Mouse (Mus musculus): ENCODE results near the gene Matn1. TPM values are rescaled to one million over a fixed set of nuclear protein-coding genes. Genes with fewer than 3 reads are reported as not detected.

Matn1 gene
- total RNA-seq, 2 experiments from 2014 or later = 1.4 to 2.0 TPM

DNA sequence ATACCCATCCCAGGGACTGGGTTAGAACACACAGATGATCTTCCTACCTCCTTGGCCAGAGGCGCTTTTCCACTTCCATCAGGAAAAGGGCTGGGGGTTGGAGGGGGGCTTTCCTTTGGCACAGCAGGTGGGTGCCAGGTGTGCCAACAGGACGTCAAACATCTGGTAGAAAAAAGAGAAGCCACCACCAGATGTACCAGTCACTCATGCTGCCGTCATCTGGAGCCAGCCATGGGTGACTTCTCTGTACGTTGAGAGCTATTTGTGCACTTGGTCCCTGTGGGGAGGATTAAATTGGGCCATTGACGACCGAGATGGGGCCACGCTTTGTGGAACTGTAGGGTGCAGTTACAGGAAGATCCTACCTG is 28.5 kb upstream of the Matn1 start:
- no peak for DNase-seq (ENCODE audit: low spot score in 2 of 2)
- intact Hi-C loops (cut with DNase I) = no loop called here

DNA sequence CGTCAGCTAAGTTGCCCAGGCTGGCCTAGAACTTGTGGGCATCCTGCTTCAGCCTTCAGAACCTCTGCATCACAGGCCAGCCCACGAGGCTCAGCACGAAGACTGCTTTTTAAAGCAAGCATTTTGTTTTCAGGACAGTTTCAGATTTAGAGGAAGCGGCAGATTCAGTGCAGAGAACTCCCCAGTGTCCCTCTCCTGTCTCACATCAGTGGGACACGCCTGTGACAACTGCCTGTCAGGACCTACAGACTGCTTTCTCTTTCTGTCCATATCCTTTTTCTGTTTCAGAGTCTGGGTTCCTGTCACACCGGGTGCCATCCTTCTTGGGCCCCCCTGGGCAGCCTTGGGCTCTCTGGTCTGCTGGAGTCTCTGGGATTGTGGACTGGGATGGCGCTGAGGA is 27.5 kb upstream of the Matn1 start:
- DNase-seq (ENCODE audit: low spot score in 2 of 2) = no peak
- intact Hi-C loops (cut with DNase I) = no loop called here

DNA sequence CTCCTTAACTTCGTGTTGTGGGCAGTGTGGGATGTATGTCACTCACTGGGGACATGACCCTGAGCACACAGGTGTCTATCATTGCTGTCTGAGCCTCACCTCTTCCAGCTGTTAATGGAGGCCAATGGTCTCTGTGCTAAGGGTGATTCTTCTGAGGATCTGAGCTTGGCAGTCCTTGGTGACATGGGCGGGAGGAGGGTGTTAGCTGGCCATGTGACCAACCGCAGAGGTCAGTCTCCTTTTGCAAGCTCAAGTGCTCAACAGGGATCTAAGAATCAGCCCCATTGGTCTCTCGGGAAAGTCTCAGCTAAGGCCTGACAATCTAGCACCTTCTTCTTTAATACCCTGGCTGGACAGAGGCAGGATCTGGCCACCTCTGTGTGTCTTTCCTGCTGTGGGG is 26.6 kb upstream of the Matn1 start:
- DNase-seq (ENCODE audit: low spot score in 2 of 2) = no peak
- intact Hi-C loops (cut with DNase I) = no loop called here

DNA sequence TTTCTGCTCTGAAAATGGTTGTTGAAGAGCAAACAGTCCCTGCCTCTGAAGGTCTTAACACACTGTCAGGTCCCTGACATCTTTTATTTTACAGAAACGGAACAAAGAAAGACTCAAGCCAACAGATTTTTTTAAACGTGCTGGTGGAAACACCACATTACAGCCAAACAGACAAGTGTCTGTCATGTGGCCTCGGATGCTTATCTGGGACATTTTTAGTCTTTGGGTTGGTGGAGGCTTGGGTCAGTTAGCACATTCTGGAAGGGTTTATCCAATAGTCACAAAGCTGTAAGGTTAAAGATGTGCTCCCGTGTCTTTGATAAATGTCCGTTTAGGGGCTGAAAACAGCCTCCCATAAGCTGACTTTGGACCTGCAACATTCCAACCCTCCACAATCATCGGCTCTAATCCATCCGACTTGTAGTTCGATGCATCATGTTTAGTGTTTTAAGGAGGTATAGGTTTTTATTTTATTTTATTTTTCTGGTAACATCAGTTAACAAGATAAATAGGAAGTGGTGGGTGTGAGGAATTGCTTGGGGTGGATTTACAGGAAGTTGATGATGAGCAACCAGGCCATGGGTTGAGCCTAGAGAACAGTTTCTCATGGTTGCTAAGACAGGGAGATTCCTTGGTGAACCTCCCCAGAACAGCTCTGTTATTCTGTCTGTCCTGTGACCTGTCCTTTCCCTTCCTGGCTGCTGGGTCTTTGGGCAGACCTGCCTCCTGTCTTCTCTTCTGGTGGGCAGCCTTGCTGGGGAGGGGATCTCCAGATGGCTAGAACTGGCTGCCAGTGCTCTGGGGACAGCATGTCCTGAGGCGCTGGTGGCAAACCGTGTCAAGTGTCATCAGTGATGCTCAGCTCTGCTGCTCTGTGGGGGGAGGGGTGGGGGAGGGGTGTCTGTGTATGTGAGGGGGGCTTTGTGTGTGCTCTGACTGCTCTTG is 25.1 kb upstream of the Matn1 start:
- no peak for DNase-seq (ENCODE audit: low spot score in 2 of 2)
- intact Hi-C loops (cut with DNase I) = no loop called here

DNA sequence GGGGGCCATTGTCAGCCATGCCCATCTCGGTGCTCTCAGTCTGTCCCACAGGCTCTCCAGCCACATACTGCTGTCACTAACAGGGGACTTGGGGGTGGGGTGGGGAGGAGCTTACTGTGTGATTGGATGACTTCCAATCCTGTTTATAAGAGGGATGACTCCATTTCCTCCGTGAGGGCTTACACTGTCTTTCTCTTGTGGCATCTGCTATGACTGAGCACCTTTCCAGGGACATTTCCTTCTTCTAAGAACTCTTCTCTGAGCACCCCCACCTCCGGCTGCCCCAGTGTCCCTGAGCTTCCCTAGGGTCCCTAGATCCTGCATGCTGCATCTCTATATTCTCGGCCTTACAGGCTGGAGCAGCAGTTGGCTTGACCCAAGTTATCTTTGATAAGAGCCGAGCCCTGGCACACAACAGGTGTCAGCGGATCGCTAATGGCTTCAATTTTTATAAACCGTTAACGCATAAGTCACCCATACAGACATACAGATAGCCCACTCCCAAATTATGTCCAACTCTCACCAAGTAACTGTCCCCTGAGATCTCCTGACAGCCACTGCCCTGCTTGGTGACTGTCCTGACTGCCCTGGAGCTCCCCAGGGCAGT is 24.3 kb upstream of the Matn1 start:
- intact Hi-C loops (cut with DNase I) = no loop called here
- no peak for DNase-seq (ENCODE audit: low spot score in 2 of 2)

DNA sequence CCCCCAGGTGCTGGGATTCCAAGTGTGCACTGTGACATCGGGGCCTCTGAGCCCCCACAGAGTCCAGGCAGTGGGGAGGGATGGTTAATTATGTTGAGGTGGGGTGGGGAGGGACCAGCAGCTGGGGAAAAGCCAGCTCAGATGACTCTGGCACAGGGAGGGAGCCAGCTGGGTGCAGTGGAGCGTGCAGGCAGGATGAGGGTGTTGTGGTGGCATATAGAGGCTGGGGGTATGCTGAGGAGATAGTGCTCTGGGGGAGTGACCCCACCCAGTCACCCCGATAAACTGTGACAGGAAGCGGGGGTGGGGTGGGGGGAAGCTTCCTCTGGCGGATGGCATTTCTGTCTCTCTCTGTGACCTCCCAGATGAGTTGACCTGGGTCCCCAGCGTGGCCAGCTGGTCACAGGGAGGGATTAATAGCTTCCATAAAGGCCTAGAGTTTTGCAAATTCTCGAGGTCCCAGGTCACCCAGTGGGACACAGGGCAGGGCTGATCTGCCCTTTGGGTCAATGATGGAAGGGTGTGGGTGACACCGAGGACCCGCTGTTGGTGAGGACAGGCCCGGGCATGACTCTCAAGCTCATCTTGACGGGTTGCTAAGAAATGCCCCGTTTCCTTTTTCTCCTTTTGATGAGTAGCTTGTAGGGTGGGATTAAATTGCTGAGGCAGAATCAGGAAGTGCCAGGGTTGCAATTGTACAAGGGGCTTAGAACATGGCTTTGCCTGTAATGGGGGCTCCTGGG is 23.1 kb upstream of the Matn1 start:
- intact Hi-C loops (cut with DNase I) = no loop called here
- no peak for DNase-seq (ENCODE audit: low spot score in 2 of 2)

DNA sequence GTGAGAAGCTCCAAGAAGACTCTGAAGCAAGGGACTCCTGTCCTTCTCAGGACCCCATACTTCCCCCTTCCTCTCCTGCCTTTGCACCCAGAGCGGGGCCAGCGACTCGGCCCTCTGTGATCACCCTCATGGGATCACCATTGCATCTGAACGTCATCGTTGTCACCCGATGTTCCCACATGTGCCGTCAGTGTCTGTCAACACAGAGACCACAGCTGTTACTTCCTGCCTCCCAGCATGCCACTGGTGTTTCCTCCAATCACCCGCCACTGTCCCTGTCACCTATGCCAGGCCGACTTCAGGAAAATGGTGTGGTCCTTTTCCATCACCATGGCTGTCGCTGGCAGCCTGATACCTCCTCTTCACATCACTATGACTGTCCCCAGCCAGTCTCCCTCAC is 22.2 kb upstream of the Matn1 start:
- intact Hi-C loops (cut with DNase I) = no loop called here
- no peak for DNase-seq (ENCODE audit: low spot score in 2 of 2)

DNA sequence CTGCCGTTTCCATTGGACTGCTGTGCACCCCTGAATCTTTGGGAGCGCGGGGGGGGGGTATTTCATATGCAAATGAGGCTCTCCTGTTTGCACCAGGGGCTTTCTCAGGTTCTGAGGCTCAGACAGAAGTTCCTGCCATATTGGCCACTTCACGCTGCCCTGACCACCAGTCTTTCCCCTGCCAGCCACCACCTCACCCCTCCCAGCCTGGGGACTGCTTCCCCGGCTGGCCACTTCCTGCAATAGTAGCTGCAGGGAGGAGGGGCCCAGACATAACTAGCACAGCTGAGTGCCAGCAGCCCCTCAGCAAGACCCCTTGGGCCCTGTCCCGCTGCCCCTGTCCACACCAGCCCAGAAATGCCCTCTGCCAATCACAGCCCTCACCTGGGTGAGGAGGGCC is 17.9 kb upstream of the Matn1 start:
- intact Hi-C loops (cut with DNase I) = no loop called here
- DNase-seq (ENCODE audit: low spot score in 2 of 2) = no peak

DNA sequence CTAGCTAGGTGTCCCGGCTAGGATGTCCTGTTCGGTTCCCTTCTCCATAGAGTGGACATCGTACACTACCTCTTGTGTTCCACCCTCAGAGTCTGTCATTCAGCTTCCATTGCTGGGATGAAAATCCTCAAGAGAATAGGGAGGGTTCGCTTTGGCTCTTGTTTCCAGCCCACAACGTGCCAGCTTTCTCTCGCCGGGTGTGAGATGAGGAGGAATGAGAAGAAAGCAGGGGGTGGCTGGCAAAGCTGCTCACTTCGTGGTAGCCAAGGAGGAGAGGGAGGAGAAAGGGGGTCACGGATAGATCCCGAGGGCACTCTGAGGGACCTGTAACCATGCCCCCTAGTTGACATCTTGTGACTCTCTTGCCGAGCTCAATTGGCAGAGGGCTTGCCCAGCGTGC is 16.4 kb upstream of the Matn1 start:
- DNase-seq (ENCODE audit: low spot score in 2 of 2) = peak in 1 of 2 experiments; percentile 68
- intact Hi-C loops (cut with DNase I) = no loop called here

DNA sequence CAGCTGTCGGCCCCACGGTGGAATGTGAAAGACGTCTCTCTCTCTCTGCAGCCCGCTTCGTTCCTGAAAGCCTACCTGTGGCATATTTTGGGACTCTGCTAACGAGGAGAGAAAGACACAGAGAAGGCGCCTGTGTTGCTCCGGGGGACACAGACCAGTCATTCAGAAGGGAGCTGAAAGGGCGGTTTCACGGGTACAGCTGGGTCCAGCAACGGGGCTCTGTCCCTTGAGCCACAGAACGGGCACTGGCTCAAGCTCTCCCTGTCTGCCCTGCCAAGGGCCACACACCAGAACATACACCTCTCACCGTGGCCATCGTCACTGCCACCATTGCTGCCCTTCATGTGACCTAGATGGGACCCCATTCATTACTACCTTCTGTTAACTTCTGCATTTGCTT is 1.5 kb upstream of the Matn1 start:
- peak in 1 of 2 experiments; percentile 19 for DNase-seq (ENCODE audit: low spot score in 2 of 2)
- intact Hi-C loops (cut with DNase I) = no loop called here

DNA sequence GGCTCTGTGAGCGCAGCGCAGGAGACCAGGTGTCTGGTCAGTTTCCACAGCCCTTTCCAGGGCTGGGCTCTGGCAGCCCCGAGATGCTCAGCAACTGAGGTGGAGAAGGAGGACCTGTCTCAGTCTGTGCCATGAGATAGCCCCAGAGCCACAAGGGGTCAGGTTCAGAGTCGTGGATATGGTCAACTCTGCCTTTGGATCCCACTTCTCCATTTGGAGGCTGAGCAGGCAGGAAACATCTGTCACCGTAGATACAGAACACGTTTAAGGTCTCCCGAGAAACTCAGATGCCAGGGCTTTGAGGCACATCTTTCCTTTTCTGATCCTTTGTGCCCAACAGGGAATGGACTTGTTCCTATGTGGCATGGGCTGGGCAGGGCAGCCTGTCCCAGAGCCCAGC is 594 bp downstream of the Matn1 start:
- intact Hi-C loops (cut with DNase I) = no loop called here
- DNase-seq (ENCODE audit: low spot score in 2 of 2) = no peak

DNA sequence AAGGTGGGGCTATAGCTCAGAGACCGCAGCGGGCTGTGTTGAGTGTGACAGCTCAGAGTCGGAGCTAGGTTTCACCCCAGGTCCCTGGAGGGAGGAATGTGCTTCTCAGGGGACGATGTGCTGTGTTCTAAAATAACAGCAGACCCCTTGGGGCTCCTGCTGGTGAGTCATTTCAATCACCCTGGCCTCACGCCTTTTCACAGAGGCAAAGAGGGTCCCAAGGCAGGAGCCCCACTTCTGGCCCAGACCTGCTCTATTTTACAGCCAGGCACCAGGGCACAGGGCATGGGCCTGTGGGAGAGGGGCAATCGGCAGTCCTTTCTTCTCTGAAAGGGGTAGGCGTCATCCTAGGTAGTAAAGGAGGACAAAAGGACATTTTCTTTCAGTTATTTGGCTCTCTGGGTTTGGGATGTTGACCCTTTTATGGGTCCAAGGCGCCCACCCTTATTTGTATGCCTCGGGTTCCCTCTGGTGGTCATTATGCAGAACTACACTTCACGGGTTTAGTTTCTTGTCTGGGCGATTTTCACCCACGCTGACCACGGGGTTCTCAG is 3.0 kb downstream of the Matn1 start:
- intact Hi-C loops (cut with DNase I) = loop anchor here (1.0 to 2.0 kb wide), 3 partner anchors 51 to 158 kb away; no protein-coding TSS in a partner anchor
- peak; percentile 31 to 35 for DNase-seq (ENCODE audit: low spot score in 2 of 2)

DNA sequence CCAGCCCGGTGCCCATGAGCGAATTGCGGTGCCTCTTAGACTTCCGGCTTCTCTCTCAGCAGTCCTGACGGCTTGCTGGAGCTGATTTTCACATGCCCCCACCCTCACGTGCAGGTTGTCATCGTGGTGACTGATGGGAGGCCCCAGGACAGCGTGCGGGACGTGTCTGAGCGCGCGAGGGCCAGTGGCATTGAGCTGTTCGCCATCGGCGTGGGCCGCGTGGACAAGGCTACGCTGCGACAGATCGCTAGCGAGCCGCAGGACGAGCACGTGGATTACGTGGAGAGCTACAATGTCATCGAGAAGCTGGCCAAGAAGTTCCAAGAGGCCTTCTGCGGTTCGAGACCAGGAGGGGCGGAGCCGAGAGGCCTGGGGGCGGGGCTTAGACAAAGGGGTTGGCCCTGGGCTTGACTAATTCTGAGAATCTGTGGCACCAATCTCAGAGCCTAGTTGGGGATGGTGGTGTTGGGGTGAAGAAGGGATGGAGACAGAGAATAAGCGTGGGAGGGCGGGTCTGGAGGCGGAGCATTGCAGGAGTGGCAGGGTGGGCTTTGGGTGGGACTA is 5.7 kb downstream of the Matn1 start:
- no peak for DNase-seq (ENCODE audit: low spot score in 2 of 2)
- intact Hi-C loops (cut with DNase I) = loop anchor here (10.0 kb wide), 1 partner anchor 415 kb away; no protein-coding TSS in a partner anchor

DNA sequence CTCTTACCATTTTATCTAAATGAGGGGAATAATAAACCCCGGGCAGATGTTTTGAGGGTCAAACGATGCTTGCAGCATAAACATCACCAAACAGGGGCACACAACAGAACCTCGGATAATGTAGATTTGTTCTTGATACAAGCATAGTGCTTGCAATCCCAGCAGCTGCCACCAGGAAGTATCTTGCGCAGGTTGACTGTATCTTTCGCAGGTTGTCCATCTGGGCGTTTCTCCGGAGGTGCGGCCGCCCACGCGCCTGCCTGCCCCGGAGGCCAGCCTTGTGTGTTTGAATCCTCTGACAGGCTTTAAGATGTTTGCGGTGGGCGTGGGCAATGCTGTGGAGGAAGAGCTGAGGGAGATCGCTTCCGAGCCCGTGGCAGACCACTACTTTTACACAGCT is 8.3 kb downstream of the Matn1 start:
- DNase-seq (ENCODE audit: low spot score in 2 of 2) = peak; percentile 42 to 66
- intact Hi-C loops (cut with DNase I) = loop anchor here (10.0 kb wide), 1 partner anchor 412 kb away; no protein-coding TSS in a partner anchor

DNA sequence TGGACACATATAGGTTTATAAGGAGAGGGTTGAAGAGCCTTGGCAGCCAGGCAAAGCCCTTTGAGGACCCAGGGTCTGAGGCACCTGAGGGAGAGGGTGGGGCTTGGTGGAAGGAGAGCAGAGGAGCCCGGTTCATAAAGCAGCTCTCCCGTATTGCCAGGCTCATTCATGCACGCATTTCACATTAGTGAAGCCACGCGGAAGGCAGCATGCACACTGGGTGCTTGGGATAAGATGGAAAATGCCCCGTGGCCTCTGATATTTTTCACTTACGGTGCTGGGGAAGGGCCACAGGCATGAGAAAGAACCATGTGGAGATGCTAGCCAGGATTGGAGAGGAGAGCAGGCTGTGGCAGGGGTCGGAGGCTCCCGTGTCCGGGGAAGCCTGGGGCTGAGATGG is 13.0 kb downstream of the Matn1 start:
- no peak for DNase-seq (ENCODE audit: low spot score in 2 of 2)
- intact Hi-C loops (cut with DNase I) = loop anchor here (10.0 kb wide), 1 partner anchor 408 kb away; no protein-coding TSS in a partner anchor

DNA sequence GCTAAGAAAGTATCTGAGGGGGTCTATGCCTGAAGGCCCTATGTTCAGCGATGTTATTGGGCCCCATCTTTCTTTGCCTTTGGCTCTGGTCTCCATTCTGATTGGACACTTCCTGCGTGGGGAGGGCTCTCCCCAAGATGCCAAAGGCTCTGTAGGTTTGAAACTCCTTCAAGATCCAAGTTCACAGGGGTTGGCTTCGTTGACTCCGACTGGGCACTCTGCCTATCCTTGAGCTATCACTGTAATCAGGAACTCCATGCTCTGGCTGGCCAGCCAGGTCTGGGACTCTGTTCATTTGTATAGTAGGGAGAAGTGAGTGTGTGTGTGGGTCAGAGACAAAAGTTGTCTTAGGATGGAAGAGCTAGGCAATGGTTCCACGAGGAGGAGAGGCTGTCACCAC is 14.6 kb downstream of the Matn1 start:
- no peak for DNase-seq (ENCODE audit: low spot score in 2 of 2)
- intact Hi-C loops (cut with DNase I) = loop anchor here (10.0 kb wide), 1 partner anchor 406 kb away; no protein-coding TSS in a partner anchor

DNA sequence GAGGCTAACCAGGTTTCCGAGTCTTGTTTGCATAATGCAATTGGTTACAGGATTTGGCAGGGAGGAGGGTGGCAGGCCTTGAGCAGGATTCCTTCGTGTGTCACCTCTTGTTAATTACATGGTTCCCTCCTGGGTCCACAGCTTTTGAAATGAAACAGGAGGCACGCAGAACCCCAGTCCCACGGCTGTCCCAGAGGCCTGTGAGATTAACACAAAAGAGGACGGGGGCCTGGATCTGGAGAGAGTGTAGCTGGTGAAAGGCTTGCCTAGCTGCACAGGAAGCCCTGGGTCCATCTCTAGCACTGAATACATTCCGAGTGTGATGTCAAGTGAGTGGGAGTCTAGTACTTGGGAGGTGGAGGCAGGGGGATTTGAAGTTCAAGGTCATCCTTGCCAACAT is 15.5 kb downstream of the Matn1 start:
- intact Hi-C loops (cut with DNase I) = loop anchor here (1.0 to 10.0 kb wide), 5 partner anchors 295 to 879 kb away; partner anchors contain the start of gene Ptpru
- no peak for DNase-seq (ENCODE audit: low spot score in 2 of 2)

DNA sequence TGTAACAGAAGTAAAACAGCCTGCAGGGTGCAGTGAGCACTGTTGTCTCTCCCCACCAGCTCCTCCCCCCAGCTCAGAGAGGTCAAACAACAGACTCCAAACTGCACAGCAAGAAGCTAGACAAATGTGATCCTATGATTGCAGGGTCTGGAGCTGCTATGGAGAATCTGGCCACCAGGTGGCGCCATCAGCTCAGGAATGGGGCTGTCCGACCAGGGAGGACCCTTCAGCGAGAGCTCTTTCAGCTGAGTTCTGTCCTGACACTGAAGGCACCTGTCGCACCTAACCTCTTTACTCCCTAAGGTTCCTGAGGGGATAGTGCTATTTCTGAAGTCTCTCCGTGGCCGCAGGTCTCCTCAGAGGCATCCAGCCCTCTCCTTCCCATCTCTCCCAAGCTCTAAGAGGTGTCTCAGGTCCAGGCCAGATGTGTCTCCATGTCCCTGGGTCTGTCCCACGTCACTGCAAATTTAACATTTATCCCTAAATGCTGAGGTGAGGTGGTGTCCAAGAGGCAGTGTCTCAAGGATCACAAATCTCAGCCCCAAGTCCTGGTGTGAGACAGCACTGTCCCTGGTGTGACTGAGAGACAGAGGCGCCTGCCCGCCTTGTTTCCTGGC is 16.0 kb downstream of the Matn1 start:
- peak; percentile 82 to 87 for DNase-seq (ENCODE audit: low spot score in 2 of 2)
- intact Hi-C loops (cut with DNase I) = loop anchor here (1.0 to 2.0 kb wide), 4 partner anchors 295 to 878 kb away; partner anchors contain the start of gene Ptpru

DNA sequence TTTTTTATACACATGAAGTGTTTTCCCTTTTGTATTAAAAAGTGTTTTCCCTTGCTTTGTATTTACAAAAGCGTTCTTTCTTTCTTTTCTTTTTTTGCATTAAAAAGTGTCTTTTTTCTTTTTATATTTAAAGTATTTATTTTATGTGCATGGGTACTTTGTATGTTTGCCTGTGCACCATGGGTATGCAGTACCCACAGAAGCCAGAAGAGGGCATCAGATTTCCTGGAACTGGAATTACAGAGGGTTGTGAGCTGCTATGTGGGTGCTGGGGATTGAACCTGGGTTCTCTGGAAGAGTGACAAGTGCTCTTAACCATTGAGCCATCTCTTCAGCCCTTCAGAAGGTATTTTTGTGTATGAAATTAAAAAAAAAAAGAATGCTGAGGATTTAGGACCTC is 27.1 kb downstream of the Matn1 start:
- intact Hi-C loops (cut with DNase I) = no loop called here
- no peak for DNase-seq (ENCODE audit: low spot score in 2 of 2)

All from left cerebral cortex, postnatal 25 days (tissue).